Mouse (Mus musculus) myocyte (in vitro differentiated cells): ENCODE results near the gene Ganc. TPM values are rescaled to one million over a fixed set of nuclear protein-coding genes. Genes with fewer than 3 reads are reported as not detected.
A peak's percentile ranks its signal among the peaks of the same experiment; 100 is the strongest.

Source experiments
- H3K27me3 ChIP-seq: one replicate; pipeline ENCODE4 v1.6.1; 2011; ENCODE audit not compliant: control insufficient read depth, insufficient read depth, insufficient read length
- H3K36me3 ChIP-seq: one replicate; pipeline ENCODE4 v1.6.1; 2011; ENCODE audit not compliant: control insufficient read depth, insufficient read depth
- H3K4me2 ChIP-seq: one replicate; pipeline ENCODE4 v1.6.1; 2011; ENCODE audit warnings: low read depth, control low read depth
- H3K4me3 ChIP-seq: one replicate; pipeline ENCODE4 v1.5.1; 2011; ENCODE audit warnings: mild to moderate bottlenecking, control low read depth, moderate library complexity
- H3K79me2 ChIP-seq: one replicate; pipeline ENCODE4 v1.6.1; 2011; ENCODE audit not compliant: control insufficient read depth, insufficient read depth
- H3ac ChIP-seq: one replicate; pipeline ENCODE4 v1.6.1; 2011; ENCODE audit not compliant: control insufficient read depth, insufficient read length
- CEBPB ChIP-seq: IDR thresholded peaks from 2 replicates; pipeline ENCODE4 v1.6.1; 2011; ENCODE audit warnings: mild to moderate bottlenecking, moderate library complexity; ENCODE audit not compliant: poor library complexity, insufficient read depth, severe bottlenecking
- E2F4 ChIP-seq: IDR thresholded peaks from one replicate; pipeline ENCODE4 v1.6.1; 2011; ENCODE audit warnings: mild to moderate bottlenecking, control low read depth, moderate library complexity; ENCODE audit not compliant: insufficient read depth
- MAX ChIP-seq: IDR thresholded peaks from one replicate; pipeline ENCODE4 v1.6.1; 2011; ENCODE audit warnings: low read depth, mild to moderate bottlenecking, control low read depth
- MYOD1 ChIP-seq, 3 experiments: IDR thresholded peaks; one replicate each; pipeline ENCODE4 v1.6.1; 2011; ENCODE audit warnings: control low read depth in 2 of 3, low read depth in 2 of 3, mild to moderate bottlenecking in 2 of 3, moderate library complexity in 1 of 3; ENCODE audit not compliant: insufficient read length in 2 of 3, control insufficient read depth in 1 of 3
- MYOG ChIP-seq, 3 experiments: IDR thresholded peaks; one replicate each; pipeline ENCODE4 v1.6.1; 2011; ENCODE audit warnings: control low read depth in 2 of 3, low read depth in 2 of 3, mild to moderate bottlenecking in 2 of 3; ENCODE audit not compliant: insufficient read length in 2 of 3, control insufficient read depth in 1 of 3, insufficient read depth in 1 of 3
- POLR2A ChIP-seq: IDR thresholded peaks from one replicate; pipeline ENCODE4 v1.6.1; 2011; ENCODE audit warnings: low read depth, mild to moderate bottlenecking, control low read depth, moderate library complexity; ENCODE audit not compliant: insufficient read length
- POLR2AphosphoS2 ChIP-seq: IDR thresholded peaks from one replicate; pipeline ENCODE4 v1.6.1; 2011; ENCODE audit warnings: low read depth, control low read depth; ENCODE audit not compliant: insufficient read length
- REST ChIP-seq: IDR thresholded peaks from one replicate; pipeline ENCODE4 v1.6.1; 2011; ENCODE audit warnings: mild to moderate bottlenecking, control low read depth, moderate library complexity; ENCODE audit not compliant: insufficient read depth, insufficient read length
- SRF ChIP-seq: IDR thresholded peaks from one replicate; pipeline ENCODE4 v1.6.1; 2011; ENCODE audit warnings: low read depth; ENCODE audit not compliant: control insufficient read depth, insufficient read length
- TCF12 ChIP-seq: IDR thresholded peaks from one replicate; pipeline ENCODE4 v1.6.1; 2011; ENCODE audit warnings: mild to moderate bottlenecking, control low read depth; ENCODE audit not compliant: poor library complexity, insufficient read depth, severe bottlenecking
- TCF3 ChIP-seq: IDR thresholded peaks from one replicate; pipeline ENCODE4 v1.6.1; 2011; ENCODE audit warnings: low read depth, control low read depth; ENCODE audit not compliant: insufficient read length
- USF1 ChIP-seq: IDR thresholded peaks from one replicate; pipeline ENCODE4 v1.6.1; 2011; ENCODE audit warnings: low read depth, mild to moderate bottlenecking, control low read depth, moderate library complexity
- polyA plus RNA-seq: library from polyadenylated mRNA; unstranded; fragments of >200 nt; fragmentation: generic; extraction: Trizol; gene quantifications from one replicate; pipeline ENCODE4 v1.2.1, GENCODE M21; 2012; ENCODE audit warnings: missing spikeins

Gene Ganc
- polyA plus RNA-seq, 1 experiment, result 3.8 TPM

DNA sequence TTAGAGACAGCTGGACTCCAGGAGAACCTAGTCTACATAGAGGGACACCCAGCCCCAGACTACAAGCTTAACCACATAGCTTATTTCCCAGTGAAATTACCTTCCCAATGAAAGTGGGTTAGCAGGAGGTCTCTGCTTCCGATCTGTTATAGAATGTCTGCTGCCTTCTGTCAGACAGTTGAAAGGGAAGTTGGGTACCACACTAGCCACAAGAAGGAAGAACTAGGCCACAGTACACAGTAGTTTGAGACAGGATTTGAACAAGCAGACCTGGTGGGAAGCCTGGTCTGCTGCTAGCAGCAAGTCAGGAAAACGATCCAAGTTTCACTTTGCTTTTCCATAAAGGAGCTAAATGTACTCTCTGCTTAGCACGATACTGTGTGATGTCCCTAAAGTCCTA lies 65.5 kb downstream of the Ganc start:
- Histone ChIP-seq H3K36me3 (no peaks in the 10 kb centered on the region), H3K4me3 (no peak overlapping the region), H3ac (no peak overlapping the region), H3K79me2 (no peaks in the 10 kb centered on the region), H3K4me2 (peak overlapping the region; percentile 27), H3K27me3 (no peaks in the 10 kb centered on the region)
- TF ChIP-seq POLR2A (no peak), POLR2AphosphoS2 (no peak), TCF12 (no peak), E2F4 (no peak), MYOG (IDR thresholded peaks at IDR 0.05; ENCODE audit: control insufficient read depth in 1 of 3, insufficient read depth in 1 of 3, insufficient read length in 2 of 3, low read depth in 2 of 3) (no peak), REST (no peak), CEBPB (no peak), MYOD1 (IDR thresholded peaks at IDR 0.05; ENCODE audit: control insufficient read depth in 1 of 3, insufficient read length in 2 of 3, low read depth in 2 of 3) (no peak)

DNA sequence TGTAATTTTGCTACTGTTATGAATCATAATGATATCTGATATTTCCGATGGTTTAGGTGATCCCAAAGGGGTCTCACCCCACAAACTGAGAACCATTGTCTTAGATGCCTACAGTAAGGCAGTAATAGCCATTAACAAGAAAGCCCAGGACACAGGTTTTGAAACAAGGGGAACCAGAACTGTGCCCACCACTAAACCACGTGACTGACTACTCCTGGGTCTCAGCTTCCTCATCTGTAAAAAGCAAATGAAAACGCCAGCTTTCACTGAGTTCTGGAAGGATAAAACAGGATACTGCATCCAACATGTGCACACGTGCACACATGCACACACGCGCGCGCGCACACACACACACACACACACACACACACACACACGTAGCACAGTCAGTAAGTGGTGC lies 66.0 kb downstream of the Ganc start:
- Histone ChIP-seq H3ac (no peak overlapping the region), H3K79me2 (no peaks in the 10 kb centered on the region), H3K36me3 (no peaks in the 10 kb centered on the region), H3K27me3 (no peaks in the 10 kb centered on the region), H3K4me3 (no peak overlapping the region), H3K4me2 (peak overlapping the region; percentile 27)
- TF ChIP-seq POLR2AphosphoS2 (no peak), CEBPB (no peak), SRF (no peak), POLR2A (no peak), USF1 (no peak), MAX (no peak), MYOG (IDR thresholded peaks at IDR 0.05; ENCODE audit: control insufficient read depth in 1 of 3, insufficient read depth in 1 of 3, insufficient read length in 2 of 3, low read depth in 2 of 3) (no peak), MYOD1 (IDR thresholded peaks at IDR 0.05; ENCODE audit: control insufficient read depth in 1 of 3, insufficient read length in 2 of 3, low read depth in 2 of 3) (no peak), TCF12 (no peak)

DNA sequence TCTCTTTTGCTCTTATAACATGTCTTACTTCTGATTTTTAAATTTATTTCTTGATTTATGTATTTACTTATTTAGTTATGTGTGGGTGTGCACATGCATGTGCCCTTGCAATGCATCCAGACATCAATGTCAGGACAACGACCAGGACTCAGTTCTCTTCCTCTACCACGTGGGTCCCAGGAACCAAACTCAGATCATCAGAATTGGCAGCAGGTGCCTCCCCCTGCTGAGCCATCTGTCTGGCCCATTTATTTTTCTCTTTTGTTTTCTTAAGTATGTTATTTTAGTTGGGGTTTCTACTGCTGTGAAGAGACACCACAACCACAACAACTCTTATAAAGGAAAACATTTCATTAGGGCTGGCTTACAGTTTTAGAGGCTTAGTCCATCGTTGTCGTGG lies 67.2 kb downstream of the Ganc start:
- no peak for TF ChIP-seq MAX
- H3ac ChIP-seq, result no peak overlapping the region
- H3K36me3 ChIP-seq, result no peaks in the 10 kb centered on the region
- H3K27me3 ChIP-seq, result no peaks in the 10 kb centered on the region
- no peak overlapping the region for H3K4me2 ChIP-seq
- no peaks in the 10 kb centered on the region for H3K79me2 ChIP-seq
- no peak overlapping the region for H3K4me3 ChIP-seq

DNA sequence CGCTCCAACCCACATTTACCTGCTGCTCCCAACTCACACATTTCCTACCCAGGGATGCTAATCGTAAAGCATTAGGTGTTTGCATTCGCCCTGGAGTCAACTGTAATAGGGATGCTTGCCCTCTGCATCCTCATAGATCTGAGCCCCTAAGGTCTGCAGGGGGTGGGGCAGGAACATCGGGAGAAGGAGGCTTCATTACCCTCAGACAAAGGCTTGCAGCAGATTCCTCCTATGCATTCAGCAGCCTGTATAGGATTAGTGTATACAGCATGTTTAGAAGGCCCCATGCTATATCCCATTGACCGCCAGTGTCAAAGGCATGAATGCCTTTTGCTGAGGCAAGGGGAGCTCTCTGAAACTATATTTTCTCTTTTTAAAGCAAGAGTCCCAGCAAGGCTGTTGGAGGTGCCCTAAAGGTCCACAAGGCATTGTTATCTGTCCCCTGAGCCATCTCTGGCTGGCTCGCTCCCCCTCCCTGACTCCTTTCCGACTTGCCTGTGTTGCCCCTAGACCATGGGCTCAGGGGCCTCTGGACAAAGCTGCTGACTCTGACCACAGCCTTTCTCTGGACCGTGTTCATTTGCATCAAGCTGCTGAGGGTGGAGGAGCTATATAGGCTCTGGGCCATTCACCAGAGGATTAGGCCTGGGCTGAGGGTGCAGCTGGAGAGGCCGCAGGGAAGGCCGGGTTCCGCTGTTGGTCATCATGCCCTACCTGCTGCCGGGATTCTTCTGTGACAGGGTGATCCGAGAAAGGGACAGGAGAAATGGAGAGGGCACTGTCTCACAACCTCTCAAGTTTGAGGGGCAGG lies 72.8 kb downstream of the Ganc start:
- Histone ChIP-seq H3K36me3 (no peaks in the 10 kb centered on the region), H3K4me2 (no peak overlapping the region), H3K27me3 (no peaks in the 10 kb centered on the region), H3ac (no peak overlapping the region), H3K4me3 (no peak overlapping the region), H3K79me2 (no peaks in the 10 kb centered on the region)
- TF ChIP-seq E2F4, result no peak
- no peak for TF ChIP-seq MAX
- no peak for TF ChIP-seq MYOG (IDR thresholded peaks at IDR 0.05; ENCODE audit: control insufficient read depth in 1 of 3, insufficient read depth in 1 of 3, insufficient read length in 2 of 3, low read depth in 2 of 3)

DNA sequence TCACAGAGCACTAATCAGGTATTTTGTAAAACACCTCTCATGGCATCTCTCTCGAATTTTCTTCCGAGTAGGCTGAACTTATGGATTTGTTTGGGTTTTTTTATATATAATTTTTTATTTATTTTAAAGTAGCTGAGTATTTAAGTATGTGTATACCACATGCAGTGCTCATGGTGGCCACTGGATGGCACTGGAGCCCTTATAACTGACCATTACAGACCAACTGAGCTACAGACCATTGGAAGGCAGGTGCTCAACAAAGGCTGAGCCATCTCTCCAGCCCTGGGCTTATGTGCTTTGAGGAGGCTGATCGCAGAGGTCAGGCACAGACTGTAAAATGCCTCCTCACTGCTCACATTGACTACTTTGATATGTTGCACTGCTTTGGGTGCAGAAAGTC lies 74.9 kb downstream of the Ganc start:
- Histone ChIP-seq H3ac (no peak overlapping the region), H3K4me2 (no peak overlapping the region), H3K4me3 (no peak overlapping the region), H3K79me2 (no peaks in the 10 kb centered on the region), H3K27me3 (no peaks in the 10 kb centered on the region), H3K36me3 (no peaks in the 10 kb centered on the region)
- TF ChIP-seq SRF, result no peak
- TF ChIP-seq USF1, result no peak
- no peak for TF ChIP-seq POLR2A
- no peak for TF ChIP-seq TCF3
- TF ChIP-seq MAX, result no peak
- no peak for TF ChIP-seq E2F4
- TF ChIP-seq MYOD1 (IDR thresholded peaks at IDR 0.05; ENCODE audit: control insufficient read depth in 1 of 3, insufficient read length in 2 of 3, low read depth in 2 of 3), result no peak
- TF ChIP-seq MYOG (IDR thresholded peaks at IDR 0.05; ENCODE audit: control insufficient read depth in 1 of 3, insufficient read depth in 1 of 3, insufficient read length in 2 of 3, low read depth in 2 of 3), result no peak
- no peak for TF ChIP-seq TCF12
- TF ChIP-seq REST, result no peak
- no peak for TF ChIP-seq CEBPB
- TF ChIP-seq POLR2AphosphoS2, result no peak
